Mouse (Mus musculus) monocyte, adult 5-6 weeks (primary cell): ENCODE results near the gene Xrn1. TPM values are rescaled to one million over a fixed set of nuclear protein-coding genes. Genes with fewer than 3 reads are reported as not detected.
"Not testable (repeated sequence)": the region's sequence is repeated elsewhere in the genome, so short reads cannot be mapped to it uniquely, and the experiment has no call there.

Experiments used
- ATAC-seq: fragments of 153-309, 156-312 bp; replicated peaks from 2 replicates; pipeline ENCODE4 v1.8.0; 2017; ENCODE audit warnings: mild to moderate bottlenecking; ENCODE audit not compliant: low TSS enrichment, insufficient number of reproducible peaks, severe bottlenecking, poor library complexity, low FRiP score
- total RNA-seq: library from RNA; stranded (forward); fragments of 200-1000, 200-491, 200-594 nt; gene quantifications from 3 replicates; pipeline ENCODE4 v1.2.3, GENCODE M21; 2017

The Xrn1 gene
- total RNA-seq: 45.0 to 72.6 TPM (median 60.1 TPM) in 3 replicates

DNA sequence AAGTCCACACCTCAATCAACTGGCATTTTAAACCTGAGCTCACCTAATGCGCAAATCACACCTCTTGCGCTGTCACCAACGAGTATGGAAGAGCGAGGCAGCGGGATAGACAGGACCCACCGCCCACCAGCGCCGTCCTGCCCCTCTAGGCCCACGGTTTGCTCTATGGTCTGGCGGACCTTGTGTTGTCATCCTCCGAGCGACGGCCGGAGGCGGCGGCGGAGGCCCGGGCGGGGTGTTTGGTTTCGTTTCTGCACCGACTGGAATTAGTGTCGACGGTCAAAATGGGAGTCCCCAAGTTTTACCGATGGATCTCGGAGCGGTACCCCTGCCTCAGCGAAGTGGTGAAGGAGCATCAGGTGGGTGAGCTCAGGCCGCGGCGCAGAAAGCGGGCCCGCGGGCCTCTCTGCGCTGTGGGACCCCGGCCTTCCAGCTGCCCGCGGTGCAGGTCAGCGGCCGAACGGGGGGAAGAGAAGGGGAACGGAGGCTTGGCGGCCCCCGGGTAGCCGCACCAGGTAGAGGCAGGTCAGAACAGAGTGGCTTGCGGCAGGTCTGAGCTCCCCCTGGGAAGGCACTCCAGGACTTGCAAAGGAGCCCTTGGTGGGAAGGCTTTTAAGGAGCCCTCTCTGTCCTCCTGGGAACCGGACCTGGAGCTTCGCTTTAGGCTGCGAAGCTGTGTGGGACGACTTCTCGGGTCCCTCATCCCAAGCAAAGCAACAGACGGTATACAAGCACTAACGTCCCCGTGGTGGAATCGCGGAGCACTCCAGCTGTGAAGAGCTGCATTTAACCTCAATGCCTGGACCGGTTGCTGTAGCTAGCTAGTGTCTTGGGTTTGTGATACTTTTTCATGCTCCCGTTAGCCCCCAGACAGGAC lies at the start of gene Xrn1:
Gene Xrn1 (plus strand): TSS at position 176 of the 877 bp plus-strand sequence.
- ATAC-seq: peak; percentile 99

DNA sequence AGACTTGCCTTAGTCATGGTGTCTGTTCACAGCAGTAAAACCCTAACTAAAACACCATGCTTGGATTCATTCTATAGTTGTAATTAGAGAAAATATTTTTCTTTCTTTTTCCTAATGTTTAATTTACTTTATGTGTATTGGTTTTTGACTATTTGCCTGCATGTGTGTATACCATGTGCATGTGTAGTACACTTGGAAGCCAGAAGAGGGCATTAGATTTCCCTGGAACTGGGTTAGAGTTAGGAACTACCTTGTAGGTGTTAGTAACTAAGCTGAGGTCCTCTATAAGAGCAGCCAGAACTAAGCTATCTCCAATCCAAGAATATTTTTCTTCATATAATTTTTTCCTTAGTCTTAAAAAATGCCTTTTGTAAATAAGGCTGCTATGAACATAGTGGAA lies 21.7 kb upstream of the Xrn1 start:
- ATAC-seq: no peak

DNA sequence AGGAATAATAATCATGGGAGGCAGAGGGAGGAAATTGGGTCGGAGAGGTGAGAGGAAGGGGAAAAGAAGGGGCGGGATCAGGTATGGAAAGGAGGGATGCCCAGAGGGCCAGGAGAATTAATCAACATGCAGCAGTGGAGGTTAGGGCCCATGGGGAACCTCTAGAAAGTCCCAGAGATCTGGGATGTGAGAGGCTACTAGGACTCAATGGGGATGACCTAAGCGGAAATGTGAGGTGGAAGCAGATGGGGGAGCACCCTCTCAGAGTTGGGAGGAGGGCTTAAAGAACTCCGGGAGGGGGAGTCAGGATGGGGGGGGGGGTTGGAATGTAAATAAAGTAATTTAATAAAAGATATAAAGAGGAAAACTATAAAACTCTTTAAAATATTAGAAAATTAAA lies 902 bp upstream of the Xrn1 start:
- no peak for ATAC-seq

- ATAC-seq: no peak
Observed at GRCm38 (mm10) chr9:95954226-95954584, 355 bp upstream of the Xrn1 start.

GRCm38 (mm10) chr9:95957611-95958010 lies 3.1 kb downstream of the Xrn1 start:
- ATAC-seq: no peak

GRCm38 (mm10) chr9:95958041-95958730 lies 3.6 kb downstream of the Xrn1 start:
- no peak for ATAC-seq

- ATAC-seq: not testable (repeated sequence)
Observed at GRCm38 (mm10) chr9:95958731-95959105, 4.2 kb downstream of the Xrn1 start.

DNA sequence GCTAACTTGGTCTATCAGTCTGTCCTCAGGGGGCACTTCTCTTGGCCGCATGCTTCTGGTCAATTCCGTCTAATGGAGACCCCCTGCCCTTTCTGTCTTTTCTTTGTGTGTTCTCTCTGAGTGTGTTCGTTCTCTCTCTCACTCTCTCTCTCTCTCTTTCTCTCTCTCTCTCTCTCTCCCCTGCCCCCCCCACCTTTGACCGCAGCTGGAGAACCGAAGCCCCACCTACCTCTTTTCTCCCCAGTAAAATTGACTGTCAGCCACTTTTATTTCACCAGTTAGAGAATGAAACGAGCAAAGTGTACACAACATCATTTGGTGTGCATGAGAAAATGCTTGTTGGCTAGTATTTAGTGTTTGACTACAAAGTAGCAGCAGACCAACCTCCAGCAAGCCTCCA lies 4.7 kb downstream of the Xrn1 start:
- no peak for ATAC-seq

DNA sequence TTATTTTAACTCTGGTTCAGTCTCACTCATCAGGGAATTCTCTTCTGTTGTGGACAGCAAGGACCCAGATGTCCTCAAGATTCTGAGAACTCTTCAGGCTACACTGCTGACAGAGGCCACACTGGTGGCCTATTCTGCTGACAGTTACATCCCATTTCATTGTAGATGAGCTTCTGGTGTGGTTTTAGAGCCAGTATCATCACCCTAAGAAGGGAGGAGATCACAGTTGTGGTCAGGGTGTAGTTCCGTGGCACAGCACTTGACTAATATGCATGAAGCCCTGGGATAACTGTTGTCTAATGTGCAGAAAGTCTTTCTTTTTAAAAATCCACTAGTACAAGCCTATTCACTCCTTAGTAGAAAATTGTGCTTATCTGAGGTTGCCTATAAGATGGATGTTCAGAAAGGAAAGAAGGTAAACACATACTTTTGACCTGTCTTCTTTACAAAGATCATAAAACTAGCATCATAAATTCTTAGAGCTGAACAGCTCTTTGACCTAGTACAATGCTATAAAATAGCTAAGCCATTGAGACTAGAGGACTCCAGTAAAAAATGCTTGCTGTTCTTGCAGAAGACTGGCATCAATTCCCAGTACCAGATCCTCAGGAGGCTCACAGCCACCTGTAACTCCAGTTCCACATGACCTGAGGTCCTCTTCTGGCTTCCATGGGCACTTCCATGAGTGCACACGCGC lies 5.3 kb downstream of the Xrn1 start:
- ATAC-seq: peak; percentile 45

GRCm38 (mm10) chr9:95961058-95961457 lies 6.5 kb downstream of the Xrn1 start:
- no peak for ATAC-seq

DNA sequence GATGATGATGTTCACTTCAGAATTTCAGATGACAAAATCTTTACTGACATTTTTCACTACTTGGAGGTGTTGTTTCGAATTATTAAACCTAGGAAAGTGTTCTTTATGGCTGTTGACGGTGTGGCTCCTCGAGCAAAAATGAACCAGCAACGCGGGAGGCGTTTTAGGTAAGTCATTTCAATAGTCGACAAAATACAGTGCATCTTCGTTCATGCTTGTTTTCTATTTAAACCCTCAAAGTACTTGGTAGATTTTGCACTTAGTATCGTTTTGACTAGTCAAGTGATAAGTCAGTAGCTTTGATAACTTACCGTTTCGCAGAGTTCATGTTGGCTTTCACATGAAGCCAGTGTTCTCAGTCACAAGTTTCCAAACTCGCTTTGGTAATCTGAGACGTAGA lies 9.5 kb downstream of the Xrn1 start:
- no peak for ATAC-seq

DNA sequence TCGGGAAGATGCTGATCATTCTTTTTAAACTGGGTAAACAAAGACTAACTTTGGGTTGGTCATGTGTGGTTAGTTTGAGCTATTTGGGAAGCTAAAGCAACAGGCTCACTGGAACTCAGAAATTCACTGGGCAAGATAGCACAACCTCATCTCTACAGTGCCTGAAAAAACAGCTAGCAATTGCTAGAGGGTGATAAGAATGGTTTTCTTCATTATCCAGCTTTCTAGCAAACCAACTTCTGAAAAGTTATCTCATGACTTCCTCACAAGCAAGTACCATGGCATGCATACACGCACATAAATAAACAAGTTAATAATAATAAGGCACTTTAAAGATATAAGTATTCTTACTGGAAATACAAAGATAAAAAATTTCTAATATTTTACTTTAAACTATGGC lies 23.7 kb downstream of the Xrn1 start:
- no peak for ATAC-seq

DNA sequence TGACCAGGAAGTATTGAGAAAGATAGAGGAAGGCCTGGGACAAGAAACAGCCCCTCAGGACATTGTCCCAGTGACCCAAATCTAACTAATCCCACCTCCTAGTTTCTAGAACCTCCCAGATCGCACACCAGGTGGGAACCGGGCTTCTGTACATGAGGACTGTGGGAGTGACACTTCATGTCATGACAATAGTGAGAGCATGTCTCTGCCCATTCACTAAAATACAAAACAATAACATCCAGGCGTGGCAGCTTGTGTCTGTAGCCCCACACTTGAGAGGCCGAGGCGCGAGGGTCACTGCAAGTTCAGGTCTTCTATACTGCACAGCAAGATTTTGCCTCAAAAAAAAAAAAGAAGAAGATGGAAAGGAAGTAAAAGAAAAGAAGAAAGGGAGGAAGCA lies 25.3 kb downstream of the Xrn1 start:
- ATAC-seq: no peak

DNA sequence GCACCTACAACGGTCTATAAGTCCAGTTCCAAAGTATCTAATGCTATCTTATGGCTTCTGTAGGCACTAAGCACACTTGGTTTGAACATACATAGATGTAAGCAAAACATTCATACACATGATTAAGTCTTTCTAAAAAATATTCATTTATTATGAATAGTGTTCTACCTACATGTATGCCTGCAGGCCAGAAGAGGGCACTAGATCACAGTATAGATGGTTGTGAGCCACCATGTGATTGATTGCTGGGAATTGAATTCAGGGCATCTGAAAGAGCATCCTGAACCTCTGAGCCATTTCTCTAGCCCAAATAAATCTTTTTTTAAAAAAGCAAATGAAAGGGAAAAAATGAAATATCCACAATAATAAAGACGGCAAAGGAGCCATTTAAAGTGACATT lies 37.7 kb downstream of the Xrn1 start:
- no peak for ATAC-seq

GRCm38 (mm10) chr9:96004455-96004854 lies 49.9 kb downstream of the Xrn1 start:
- no peak for ATAC-seq

GRCm38 (mm10) chr9:96010664-96011063 lies 56.1 kb downstream of the Xrn1 start:
- no peak for ATAC-seq

DNA sequence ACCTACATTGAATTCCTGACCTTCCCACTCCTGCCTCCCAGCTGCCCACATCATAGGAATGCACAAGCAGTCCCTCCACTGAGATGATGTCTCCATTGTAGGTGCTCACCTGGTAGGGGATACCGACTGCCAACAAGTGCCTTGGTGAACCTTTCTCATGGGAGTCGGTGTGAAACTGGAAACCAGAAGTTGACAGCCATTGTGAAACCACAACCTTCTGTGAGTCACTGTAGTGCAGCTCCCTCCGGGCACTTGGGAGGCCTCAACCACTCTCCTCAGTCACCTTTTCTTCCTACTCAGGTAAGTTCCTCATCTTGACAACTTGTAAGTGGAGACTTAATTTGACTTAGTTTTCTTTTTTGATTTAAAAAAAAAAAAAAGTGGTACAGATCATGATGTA lies 69.4 kb downstream of the Xrn1 start:
- ATAC-seq: peak; percentile 51

GRCm38 (mm10) chr9:96027913-96028312 lies 73.4 kb downstream of the Xrn1 start:
- ATAC-seq: no peak

DNA sequence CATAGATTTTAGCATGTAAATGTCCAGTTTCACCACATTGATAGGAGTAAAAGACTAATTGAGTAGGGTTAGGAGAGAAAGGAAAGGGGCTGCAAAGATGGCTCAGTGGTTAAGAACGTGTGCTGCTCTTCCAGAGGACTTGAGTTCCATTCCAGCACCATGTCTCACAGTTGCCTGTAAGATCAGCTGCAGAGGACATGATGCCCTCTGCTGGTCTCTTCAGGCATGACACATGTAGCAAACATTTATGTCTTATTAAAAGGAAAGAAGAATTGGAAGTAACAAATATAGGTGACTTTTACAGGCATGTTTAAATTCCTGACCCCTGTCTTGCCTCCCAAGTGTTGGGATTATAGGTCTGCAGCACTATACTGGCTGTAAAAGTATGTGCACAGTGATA lies 74.3 kb downstream of the Xrn1 start:
- ATAC-seq: peak; percentile 40; the same call in 1 of the 2 replicates

- ATAC-seq: no peak
Observed at GRCm38 (mm10) chr9:96029886-96030285, 75.3 kb downstream of the Xrn1 start.
